Mouse (Mus musculus) hindbrain, embryonic 11.5 days (tissue): ENCODE data around the gene Parp4. TPM values are rescaled to one million over a fixed set of nuclear protein-coding genes. Genes with fewer than 3 reads are reported as not detected.

ENCODE experiments used
- ATAC-seq: fragments of 200-750 bp; cut with Nextera tagmentation; 2 replicates; pipeline ENCODE4 v1.8.0; 2017; ENCODE audit warnings: mild to moderate bottlenecking, moderate TSS enrichment, moderate library complexity; ENCODE audit not compliant: low FRiP score
- DNase-seq: peaks from one replicate; pipeline ENCODE4 v3.0.0-alpha.2; 2015; ENCODE audit warnings: low spot score
- H3K27ac ChIP-seq: fragments of 300-500 bp; sonication (generic); 2 replicates; pipeline ENCODE4 v1.5.1; 2014; ENCODE audit warnings: mild to moderate bottlenecking, low read depth, low read length
- H3K27me3 ChIP-seq: fragments of 300-500 bp; sonication (generic); 2 replicates; pipeline ENCODE4 v1.6.1; 2014; ENCODE audit warnings: mild to moderate bottlenecking, low read length, moderate library complexity, mixed read lengths; ENCODE audit not compliant: control insufficient read depth, insufficient read depth
- H3K36me3 ChIP-seq: fragments of 300-500 bp; sonication (generic); 2 replicates; pipeline ENCODE4 v1.6.1; 2014; ENCODE audit warnings: mild to moderate bottlenecking, low read length, moderate library complexity, mixed read lengths; ENCODE audit not compliant: control insufficient read depth, insufficient read depth
- H3K4me1 ChIP-seq: fragments of 300-500 bp; sonication (generic); replicated peaks from 2 replicates; pipeline ENCODE4 v1.6.1; 2014; ENCODE audit warnings: low read length, mixed read lengths; ENCODE audit not compliant: control insufficient read depth, insufficient read depth
- H3K4me2 ChIP-seq: fragments of 300-500 bp; sonication (generic); replicated peaks from 2 replicates; pipeline ENCODE4 v1.6.1; 2014; ENCODE audit warnings: mild to moderate bottlenecking, low read depth, low read length
- H3K4me3 ChIP-seq: fragments of 300-500 bp; sonication (generic); 2 replicates; pipeline ENCODE4 v1.5.1; 2014; ENCODE audit warnings: low read depth, low read length
- H3K9ac ChIP-seq: fragments of 300-500 bp; sonication (generic); 2 replicates; pipeline ENCODE4 v1.6.1; 2014; ENCODE audit warnings: low read depth, low read length
- H3K9me3 ChIP-seq: fragments of 300-500 bp; sonication (generic); 2 replicates; pipeline ENCODE4 v1.6.1; 2016; ENCODE audit warnings: low read length; ENCODE audit not compliant: control insufficient read depth
- WGBS: fragments of 180-500 bp; shearing (Covaris S2); extraction: QIAGEN DNeasy Blood & Tissue Kit; methylation state at CpG from one replicate; pipeline ENCODE4 v1.1.7; 2014; 5-methylcytosine and 5-hydroxymethylcytosine counted together
- polyA plus RNA-seq: library from polyadenylated mRNA; unstranded; fragments of >200 nt; fragmentation: Nextera tagmentation; extraction: Ambion mirVana; gene quantifications from 2 replicates; pipeline ENCODE4 v1.2.1, GENCODE M21; 2014

The Parp4 gene
- polyA plus RNA-seq, 1 experiment from 2014 or later: 2.9 TPM

DNA sequence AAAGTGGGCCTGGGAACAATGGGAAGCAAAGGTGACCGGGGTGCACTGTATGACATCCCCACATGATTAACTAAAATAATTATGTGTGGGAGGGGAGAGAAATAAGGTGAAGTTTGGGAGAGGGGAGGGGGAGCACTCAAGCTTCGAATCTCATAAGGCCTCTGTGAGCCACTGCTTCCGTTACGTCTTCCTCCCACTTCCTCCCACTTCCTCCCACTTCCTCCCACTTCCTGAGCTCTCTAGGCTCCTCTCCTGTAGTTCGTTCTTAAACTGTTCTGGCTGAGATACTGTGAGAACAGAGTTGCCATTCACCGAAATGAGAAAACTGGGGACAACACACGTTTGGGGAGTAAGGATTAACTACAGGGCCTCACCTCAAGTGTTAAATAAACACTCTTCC is 7.9 kb upstream of the Parp4 start:
- 0 out of 2 replicates have a peak, but pooled peaks cover 4% of the 10 kb centered on the region for H3K36me3 ChIP-seq
- 84% methylated on average over 7 of the region's 7 CpGs for WGBS
- no peaks in the 10 kb centered on the region for H3K9me3 ChIP-seq
- H3K27ac ChIP-seq: no peak overlapping the region
- no peak for DNase-seq
- no peaks in the 10 kb centered on the region for H3K27me3 ChIP-seq
- H3K4me1 ChIP-seq: no peaks in the 10 kb centered on the region
- H3K4me3 ChIP-seq: no peak overlapping the region
- no peak overlapping the region for H3K4me2 ChIP-seq
- H3K9ac ChIP-seq: no peak overlapping the region
- no peak for ATAC-seq

- DNase-seq (no peak), ATAC-seq (no peak)
- 88% methylated on average over 4 of the region's 4 CpGs for WGBS
- Histone ChIP-seq H3K4me3 (no peak overlapping the region), H3K27ac (no peak overlapping the region), H3K9me3 (no peaks in the 10 kb centered on the region), H3K36me3 (no peaks in the 10 kb centered on the region), H3K4me2 (no peak overlapping the region), H3K9ac (no peak overlapping the region), H3K27me3 (no peaks in the 10 kb centered on the region), H3K4me1 (no peaks in the 10 kb centered on the region)
Measured at GRCm38 (mm10) chr14:56569041-56569440, 6.4 kb upstream of the Parp4 start.

DNA sequence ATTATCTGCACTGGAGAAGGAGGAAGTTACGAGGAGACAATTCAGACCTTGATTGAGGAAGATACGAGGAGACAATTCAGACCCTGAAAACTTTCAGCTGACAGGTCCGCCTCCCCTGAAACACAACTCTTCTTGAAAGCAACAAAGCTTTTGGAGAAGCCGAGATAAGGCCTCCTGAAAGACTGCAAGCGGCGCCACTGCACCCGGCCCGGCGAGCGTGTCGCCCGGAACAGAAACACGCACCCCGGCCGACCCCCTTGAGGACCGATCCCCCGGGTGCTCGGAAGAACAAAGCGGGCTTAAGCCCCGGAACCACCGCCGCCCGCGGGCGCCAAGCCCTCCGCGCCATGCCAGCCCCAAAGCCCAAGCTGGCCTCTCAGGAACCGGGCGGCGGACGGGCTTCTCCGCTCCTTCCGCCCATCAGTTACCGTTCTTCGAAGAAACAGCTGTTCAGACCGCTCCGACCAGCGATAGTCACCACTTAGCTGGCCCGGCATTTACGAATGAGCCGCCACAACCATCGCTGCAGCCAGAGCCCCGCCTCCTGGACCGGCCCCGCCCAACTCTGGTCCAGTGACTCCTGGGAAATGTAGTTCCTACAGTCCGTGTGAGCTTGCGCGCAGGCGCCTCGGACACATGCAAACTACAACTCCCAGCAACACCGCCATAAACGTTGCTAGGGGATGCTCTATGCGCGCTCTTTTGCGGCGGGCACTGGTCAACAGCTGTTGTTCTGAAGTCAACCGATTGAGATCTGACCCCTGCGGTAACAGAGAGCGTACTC is 3.9 kb upstream of the Parp4 start:
- Histone ChIP-seq H3K4me2 (peak overlapping the region; percentile 56), H3K27ac (peak overlapping the region; percentile 81), H3K9ac (peak overlapping the region; percentile 86), H3K9me3 (no peaks in the 10 kb centered on the region), H3K4me1 (no peaks in the 10 kb centered on the region; the same call in 1 of the 2 replicates), H3K36me3 (no peaks in the 10 kb centered on the region), H3K27me3 (no peaks in the 10 kb centered on the region), H3K4me3 (peak overlapping the region; percentile 83)
- WGBS: under 1% methylated on average over 59 of the region's 59 CpGs
- ATAC-seq (peak; percentile 99), DNase-seq (peak; percentile 96)

DNA sequence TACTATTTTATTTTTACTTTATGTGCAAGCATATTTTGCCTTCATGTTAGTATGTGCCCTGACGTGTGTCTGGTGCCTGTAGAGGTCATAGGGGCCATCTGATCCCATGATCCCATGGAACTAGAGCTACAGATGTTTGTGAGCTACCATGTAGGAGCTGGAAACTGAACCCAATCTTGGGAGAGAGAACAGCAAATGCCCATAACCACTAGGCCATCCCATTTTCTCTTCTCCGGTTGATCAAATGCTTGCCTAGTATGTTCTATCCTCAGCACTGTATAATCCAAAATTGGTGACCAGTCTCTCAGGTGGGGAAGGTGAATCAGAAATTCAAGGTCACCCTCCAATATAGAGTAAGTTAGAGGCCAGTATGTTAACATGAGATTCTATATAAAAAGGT is 2.9 kb upstream of the Parp4 start:
- peak overlapping the region; percentile 49; the same call in 1 of the 2 replicates for H3K4me2 ChIP-seq
- H3K9ac ChIP-seq: no peak overlapping the region; the same call in 1 of the 2 replicates
- no peaks in the 10 kb centered on the region for H3K9me3 ChIP-seq
- ATAC-seq: no peak
- H3K27ac ChIP-seq: no peak overlapping the region
- peak overlapping the region; percentile 83; the same call in 1 of the 2 replicates for H3K4me3 ChIP-seq
- no peaks in the 10 kb centered on the region for H3K27me3 ChIP-seq
- H3K36me3 ChIP-seq: no peaks in the 10 kb centered on the region
- WGBS: 70% methylated on average over 2 of the region's 2 CpGs
- H3K4me1 ChIP-seq: no peaks in the 10 kb centered on the region; the same call in 1 of the 2 replicates
- peak; percentile 29 for DNase-seq

- H3K27ac ChIP-seq: no peak overlapping the region
- no peak for ATAC-seq
- no peak for DNase-seq
- H3K9ac ChIP-seq: no peak overlapping the region
- no peaks in the 10 kb centered on the region for H3K36me3 ChIP-seq
- H3K27me3 ChIP-seq: no peaks in the 10 kb centered on the region
- no peak overlapping the region for H3K4me3 ChIP-seq
- peak overlapping the region; percentile 67; the same call in 1 of the 2 replicates for H3K4me2 ChIP-seq
- no peaks in the 10 kb centered on the region; the same call in 1 of the 2 replicates for H3K4me1 ChIP-seq
- no peaks in the 10 kb centered on the region for H3K9me3 ChIP-seq
- WGBS: 78% methylated on average over 18 of the region's 18 CpGs
Measured at GRCm38 (mm10) chr14:56575969-56576901, 816 bp downstream of the Parp4 start.

DNA sequence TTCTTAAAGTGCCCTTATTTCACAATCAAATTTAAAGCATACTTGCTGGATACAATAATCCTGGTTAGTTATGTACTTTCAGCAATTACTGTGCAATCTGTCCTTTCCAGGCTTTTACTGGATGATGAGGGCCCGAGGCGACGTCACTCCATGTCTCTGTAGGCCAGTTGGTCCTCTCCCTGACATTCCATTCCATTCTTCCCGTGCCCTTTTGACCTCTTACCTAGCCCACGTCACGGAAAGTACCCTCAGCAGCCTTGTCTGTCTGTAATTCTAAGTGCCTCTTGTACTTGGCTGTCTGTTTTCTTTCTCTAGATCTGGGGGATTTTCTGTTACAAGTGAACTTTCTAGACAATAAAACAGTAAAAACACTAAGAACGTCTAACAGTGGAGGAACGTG is 3.6 kb downstream of the Parp4 start:
- Histone ChIP-seq H3K27ac (no peak overlapping the region), H3K4me1 (no peaks in the 10 kb centered on the region; the same call in 1 of the 2 replicates), H3K36me3 (no peaks in the 10 kb centered on the region), H3K9me3 (no peaks in the 10 kb centered on the region), H3K9ac (no peak overlapping the region), H3K27me3 (no peaks in the 10 kb centered on the region), H3K4me3 (no peak overlapping the region), H3K4me2 (no peak overlapping the region)
- 60% methylated on average over 8 of the region's 8 CpGs for WGBS
- ATAC-seq: no peak
- DNase-seq: no peak

DNA sequence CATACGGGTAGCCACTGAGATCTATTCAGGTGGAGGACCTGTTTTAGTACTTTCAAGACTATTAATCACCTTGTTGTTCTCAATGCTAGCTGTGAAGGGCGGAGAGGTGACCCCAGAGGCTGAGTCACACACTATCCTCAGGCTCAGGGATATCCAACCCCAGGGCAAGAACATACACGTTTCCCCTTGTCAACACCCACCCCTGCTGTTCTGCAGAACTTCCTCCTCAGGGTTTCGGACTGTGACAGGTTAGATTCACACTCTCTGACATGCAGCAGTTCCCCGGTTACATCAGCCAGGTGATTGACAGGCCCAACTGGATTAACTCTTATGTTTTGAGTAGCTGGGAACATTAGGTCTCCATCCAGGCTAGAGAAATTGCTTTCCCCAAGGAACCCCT is 5.7 kb downstream of the Parp4 start:
- Histone ChIP-seq H3K36me3 (no peaks in the 10 kb centered on the region), H3K27me3 (no peaks in the 10 kb centered on the region), H3K4me3 (no peak overlapping the region), H3K4me2 (no peak overlapping the region), H3K27ac (no peak overlapping the region), H3K4me1 (no peaks in the 10 kb centered on the region), H3K9ac (no peak overlapping the region), H3K9me3 (no peaks in the 10 kb centered on the region)
- ATAC-seq: no peak
- DNase-seq: no peak
- 61% methylated on average over 5 of the region's 5 CpGs for WGBS

DNA sequence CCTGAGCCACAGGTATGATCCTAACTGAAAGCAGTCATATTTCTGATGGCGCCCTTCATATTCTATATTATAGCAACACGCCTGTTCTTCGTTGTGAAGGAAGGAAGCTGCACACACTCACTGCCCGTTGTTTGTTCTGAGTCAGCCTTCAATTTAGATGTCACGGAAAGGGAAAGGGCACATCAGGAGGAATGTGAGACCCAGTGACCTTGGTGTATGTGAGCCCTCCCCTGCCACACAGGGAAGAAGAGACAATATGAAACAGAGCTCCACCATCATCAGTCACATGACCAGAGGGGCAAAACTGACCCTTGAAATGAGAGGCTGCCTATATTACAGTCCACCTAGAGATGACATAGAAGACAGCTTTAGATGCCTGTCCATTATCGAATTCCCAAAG is 6.9 kb downstream of the Parp4 start:
- Histone ChIP-seq H3K27me3 (no peaks in the 10 kb centered on the region), H3K27ac (no peak overlapping the region), H3K4me2 (no peak overlapping the region), H3K4me1 (no peaks in the 10 kb centered on the region), H3K4me3 (no peak overlapping the region), H3K36me3 (no peaks in the 10 kb centered on the region), H3K9ac (no peak overlapping the region), H3K9me3 (no peaks in the 10 kb centered on the region)
- ATAC-seq (no peak), DNase-seq (no peak)
- 89% methylated on average over 6 of the region's 6 CpGs for WGBS
